Mouse (Mus musculus): ENCODE data around the gene Espnl. TPM values are rescaled to one million over a fixed set of nuclear protein-coding genes. Genes with fewer than 3 reads are reported as not detected.

Gene Espnl
- 0.21 and 0.28 TPM in 2 replicates for polyA plus RNA-seq (2012; rRNA removed)

- no peak for DNase-seq (ENCODE audit: extremely low spot score in 1 of 2, low spot score in 1 of 2)
Measured at GRCm38 (mm10) chr1:91321760-91322438, at the start of gene Espnl. Gene Espnl, plus strand, starts transcription at chr1:91322075.

- no peak for DNase-seq (ENCODE audit: extremely low spot score in 1 of 2, low spot score in 1 of 2)
Measured at GRCm38 (mm10) chr1:91272260-91272659, 49.6 kb upstream of the Espnl start.

- no peak for DNase-seq (ENCODE audit: extremely low spot score in 1 of 2, low spot score in 1 of 2)
Measured at GRCm38 (mm10) chr1:91276581-91276980, 45.3 kb upstream of the Espnl start.

GRCm38 (mm10) chr1:91277480-91277879 is 44.4 kb upstream of the Espnl start:
- DNase-seq (ENCODE audit: extremely low spot score in 1 of 2, low spot score in 1 of 2), result no peak

GRCm38 (mm10) chr1:91278410-91279119 is 43.3 kb upstream of the Espnl start:
- DNase-seq (ENCODE audit: extremely low spot score in 1 of 2, low spot score in 1 of 2), result no peak

DNA sequence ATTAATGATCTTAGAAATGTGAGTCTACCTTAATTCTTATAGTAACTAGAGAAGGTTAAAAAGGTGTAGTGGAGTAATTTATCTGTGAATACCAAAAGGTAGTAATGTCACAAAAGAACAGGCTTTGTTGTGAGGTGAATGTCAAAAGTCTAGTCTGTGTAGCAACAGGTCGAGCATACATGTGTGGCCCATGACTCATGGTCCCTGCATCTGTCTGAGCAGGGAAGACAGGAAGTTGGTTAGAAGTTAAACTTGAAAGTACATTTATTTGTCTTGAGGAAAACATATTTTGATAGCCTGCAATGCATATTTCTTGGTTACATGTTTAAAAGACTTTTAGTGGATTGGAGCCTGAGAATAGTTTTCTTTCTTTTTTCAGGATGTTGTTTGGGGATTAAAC is 42.7 kb upstream of the Espnl start:
- no peak for DNase-seq (ENCODE audit: extremely low spot score in 1 of 2, low spot score in 1 of 2)

GRCm38 (mm10) chr1:91282582-91282981 is 39.3 kb upstream of the Espnl start:
- no peak for DNase-seq (ENCODE audit: extremely low spot score in 1 of 2, low spot score in 1 of 2)

DNA sequence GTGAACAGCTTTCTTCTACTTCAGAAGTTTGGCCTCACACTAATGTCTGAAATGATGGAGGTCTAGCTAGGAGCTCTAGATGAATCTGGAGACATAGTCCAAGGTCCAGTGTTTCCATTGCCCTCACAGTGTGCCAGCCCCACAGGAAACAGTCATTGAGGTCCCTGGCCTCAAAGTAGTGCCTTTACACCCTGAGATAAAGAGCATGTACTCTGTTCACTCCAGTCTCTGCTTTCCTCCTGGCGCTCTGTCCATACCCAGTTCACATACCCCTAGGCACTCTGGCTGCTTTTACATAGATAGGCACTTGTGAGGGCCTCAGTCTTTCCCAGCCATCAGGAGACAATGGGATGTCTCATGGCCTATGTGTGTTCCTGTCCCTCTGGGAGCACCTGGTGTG is 32.5 kb upstream of the Espnl start:
- DNase-seq (ENCODE audit: extremely low spot score in 1 of 2, low spot score in 1 of 2), result no peak

GRCm38 (mm10) chr1:91292101-91292825 is 29.6 kb upstream of the Espnl start:
- DNase-seq (ENCODE audit: extremely low spot score in 1 of 2, low spot score in 1 of 2), result no peak

GRCm38 (mm10) chr1:91295544-91295943 is 26.3 kb upstream of the Espnl start:
- no peak for DNase-seq (ENCODE audit: extremely low spot score in 1 of 2, low spot score in 1 of 2)

DNA sequence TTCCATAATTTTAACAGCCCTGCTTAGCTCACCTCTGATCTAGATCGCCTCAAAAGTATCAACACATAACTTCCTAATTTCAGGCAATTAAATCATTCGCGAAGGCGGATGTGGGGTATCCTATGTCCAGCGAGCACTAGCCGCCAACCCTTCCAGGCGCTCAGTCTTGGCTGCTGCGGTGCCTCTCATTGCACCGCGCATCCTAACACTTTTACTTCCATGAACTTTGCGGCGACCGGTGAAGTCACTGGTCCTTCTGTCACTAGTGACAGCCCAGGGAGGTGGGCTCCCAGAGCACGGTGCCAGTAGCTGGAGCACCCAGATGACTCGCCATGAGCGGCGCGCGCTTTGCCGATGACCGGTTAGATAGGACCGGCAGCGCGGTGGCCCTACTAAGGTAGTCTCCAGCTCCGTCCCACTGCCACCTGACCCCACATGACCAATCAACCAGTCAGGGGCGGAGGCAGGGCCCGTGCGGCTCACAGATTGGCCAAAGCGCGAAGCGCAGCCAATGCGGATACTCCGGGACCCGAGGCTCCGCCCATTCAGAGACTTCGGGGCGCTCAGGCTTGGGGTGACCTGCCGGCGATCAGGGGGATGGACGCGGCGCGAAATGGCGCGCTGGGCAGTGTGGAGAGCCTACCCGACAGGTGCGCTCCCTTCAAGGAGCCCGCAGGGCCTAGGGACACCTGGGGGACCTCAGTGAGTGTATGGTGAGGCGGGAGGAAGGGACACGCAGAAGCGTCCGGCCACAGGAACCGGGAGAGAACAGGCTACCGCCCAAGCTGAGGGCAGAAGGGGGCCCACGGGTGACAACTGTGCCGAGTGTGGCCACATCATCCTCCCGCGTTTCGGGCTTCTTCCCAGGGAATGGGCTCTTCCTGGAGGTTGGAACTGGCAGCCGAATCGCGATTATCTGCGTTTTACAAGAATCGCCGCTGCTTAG is 23.8 kb upstream of the Espnl start, which contains the start of gene Scly:
Gene Scly, plus strand, starts transcription at position 540 of the 946 bp plus-strand sequence.
- peak; percentile 93 to 97 for DNase-seq (ENCODE audit: extremely low spot score in 1 of 2, low spot score in 1 of 2)

- DNase-seq (ENCODE audit: extremely low spot score in 1 of 2, low spot score in 1 of 2), result no peak
Measured at GRCm38 (mm10) chr1:91299026-91299706, 22.7 kb upstream of the Espnl start.

- DNase-seq (ENCODE audit: extremely low spot score in 1 of 2, low spot score in 1 of 2), result no peak
Measured at GRCm38 (mm10) chr1:91299707-91300426, 22.0 kb upstream of the Espnl start.

- DNase-seq (ENCODE audit: extremely low spot score in 1 of 2, low spot score in 1 of 2), result no peak
Measured at GRCm38 (mm10) chr1:91301206-91301920, 20.5 kb upstream of the Espnl start.

- no peak for DNase-seq (ENCODE audit: extremely low spot score in 1 of 2, low spot score in 1 of 2)
Measured at GRCm38 (mm10) chr1:91302021-91302420, 19.9 kb upstream of the Espnl start.

GRCm38 (mm10) chr1:91304621-91305020 is 17.3 kb upstream of the Espnl start:
- DNase-seq (ENCODE audit: extremely low spot score in 1 of 2, low spot score in 1 of 2), result no peak

GRCm38 (mm10) chr1:91309366-91310085 is 12.3 kb upstream of the Espnl start:
- no peak for DNase-seq (ENCODE audit: extremely low spot score in 1 of 2, low spot score in 1 of 2)

- DNase-seq (ENCODE audit: extremely low spot score in 1 of 2, low spot score in 1 of 2), result no peak
Measured at GRCm38 (mm10) chr1:91312273-91312672, 9.6 kb upstream of the Espnl start.

All from frontal cortex, adult 2 months (tissue).